Mouse (Mus musculus) ES-E14 (cell line): ENCODE measurements at regions not wholly inside any gene's neighbourhood (a gene's known extent, or its start where the extent isn't known, plus 50 kb on each side); places are given as distances from the start of the nearest gene placed in this dataset.
"Not testable (repeated sequence)": the region's sequence is repeated elsewhere in the genome, so short reads cannot be mapped to it uniquely, and the experiment has no call there.

Source experiments
- HCFC1 ChIP-seq: IDR thresholded peaks from 2 replicates; pipeline ENCODE4 v1.6.1; 2012; ENCODE audit warnings: low read length, inconsistent platforms, borderline replicate concordance; ENCODE audit not compliant: insufficient read depth
- MAFK ChIP-seq: IDR thresholded peaks from 2 replicates; pipeline ENCODE4 v1.6.1; 2014; ENCODE audit warnings: mild to moderate bottlenecking, low read depth, low read length, inconsistent platforms; ENCODE audit not compliant: insufficient read depth
- ZNF384 ChIP-seq: IDR thresholded peaks from 2 replicates; pipeline ENCODE4 v1.6.1; 2012; ENCODE audit warnings: low read depth, low read length, inconsistent platforms

- TF ChIP-seq ZNF384, HCFC1, MAFK: not testable (repeated sequence)
These were observed 206.3 kb downstream of the Cd109 start for GRCm38 (mm10) chr9:78821554-78822212.
